In the genomic region with DNA sequence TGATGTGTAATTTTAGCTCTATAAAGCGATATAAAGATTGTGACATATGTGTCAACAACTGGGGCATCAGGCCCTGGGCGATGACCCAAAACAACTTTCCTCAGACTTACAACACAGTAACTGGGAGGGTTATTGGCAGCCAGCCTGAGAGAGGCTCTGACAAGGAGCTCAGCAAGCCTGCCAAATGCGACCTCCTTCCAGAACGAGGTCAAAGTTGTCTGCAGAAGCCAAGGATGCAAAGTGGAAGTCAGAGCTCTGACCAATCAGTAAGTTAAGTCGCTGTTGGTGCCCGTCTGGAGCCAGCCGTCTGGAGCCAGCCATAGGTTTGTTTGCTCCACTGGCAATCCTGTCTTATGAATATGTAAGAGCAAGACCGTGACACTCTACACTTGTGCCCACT, we compare ENCODE assay signal across 9 mouse cellular contexts.
A peak's percentile ranks its signal among the peaks of the same experiment; 100 is the strongest.
DNase-seq lines count a peak whose midpoint lies in the region; ATAC-seq lines count a peak whose summit lies in the region.
"Had no signal": no experiment of that assay in that cellular context is flagged by ENCODE, and none has a peak within 500 bp of the region (broad histone marks: within the 10 kb centered on the region; RNA-seq: fewer than 3 reads in every experiment).

No protein-coding gene starts in this region.

- DNase-seq in embryo, embryonic 10 days (ENCODE audit: low spot score), result peak; percentile 31
- DNase-seq in embryo, embryonic 9.5 days (ENCODE audit: extremely low spot score), result no peak
- peak; percentile 92 for DNase-seq in NIH3T3 (ENCODE audit: low read depth)
- peak; percentile 75 for DNase-seq in gastrocnemius, postnatal 10 days
- DNase-seq in lung, postnatal 4 days, result peak; percentile 83 to 90
- DNase-seq in thymus, postnatal 10 days (ENCODE audit: low spot score in 2 of 2), result no peak

- no peak overlapping the region for H3K4me3 ChIP-seq in hindbrain, embryonic 16.5 days (ENCODE audit: low read length)
- H3K4me3 ChIP-seq: limb, embryonic 13.5 days had no signal

- peak; percentile 84 for ATAC-seq in hindbrain, embryonic 16.5 days
- ATAC-seq in CD4-positive, CD25-positive, alpha-beta regulatory T cell, adult 4 months, result no peak

- H3K9me3 ChIP-seq in hindbrain, embryonic 16.5 days (ENCODE audit: control insufficient read depth, low read length), result no peaks in the 10 kb centered on the region
- H3K9me3 ChIP-seq: limb, embryonic 13.5 days had no signal

- no peak overlapping the region for H3K4me2 ChIP-seq in hindbrain, embryonic 16.5 days (ENCODE audit: low read length)
- H3K4me2 ChIP-seq: limb, embryonic 13.5 days had no signal

- WGBS in hindbrain, embryonic 16.5 days, result 31% methylated on average over 8 of the region's 8 CpGs

- H3K27me3 ChIP-seq in hindbrain, embryonic 16.5 days (replicated peaks; ENCODE audit: control insufficient read depth, insufficient read depth, low read length), result no peaks in the 10 kb centered on the region
- H3K27me3 ChIP-seq: limb, embryonic 13.5 days had no signal

- H3K36me3 ChIP-seq in hindbrain, embryonic 16.5 days (ENCODE audit: control insufficient read depth, insufficient read depth, low read length), result no peaks in the 10 kb centered on the region
- H3K36me3 ChIP-seq: limb, embryonic 13.5 days had no signal

- no peak overlapping the region for H3K27ac ChIP-seq in hindbrain, embryonic 16.5 days (ENCODE audit: low read depth, low read length)
- H3K27ac ChIP-seq: limb, embryonic 13.5 days had no signal

- H3K9ac ChIP-seq in hindbrain, embryonic 16.5 days (ENCODE audit: low read depth, low read length), result no peak overlapping the region
- H3K9ac ChIP-seq: limb, embryonic 13.5 days had no signal

- no peaks in the 10 kb centered on the region; the same call in 1 of the 2 replicates for H3K4me1 ChIP-seq in hindbrain, embryonic 16.5 days (ENCODE audit: control insufficient read depth, insufficient read depth, low read depth, low read length)

Comparison
In these comparisons a context has a peak if more than half of its experiments do, and no peak if none do; other contexts are left out.
1. DNase-seq: peak in embryo, embryonic 10 days (single experiment), NIH3T3 (single experiment), gastrocnemius, postnatal 10 days (single experiment) and lung, postnatal 4 days (2 of 2); none in embryo, embryonic 9.5 days (single experiment) and thymus, postnatal 10 days (0 of 2).